Mouse (Mus musculus): ENCODE measurements around the gene Ackr2. TPM values are rescaled to one million over a fixed set of nuclear protein-coding genes. Genes with fewer than 3 reads are reported as not detected.
A peak's percentile ranks its signal among the peaks of the same experiment; 100 is the strongest.

The Ackr2 gene
- polyA plus RNA-seq, 1 experiment: 0.59 TPM

DNA sequence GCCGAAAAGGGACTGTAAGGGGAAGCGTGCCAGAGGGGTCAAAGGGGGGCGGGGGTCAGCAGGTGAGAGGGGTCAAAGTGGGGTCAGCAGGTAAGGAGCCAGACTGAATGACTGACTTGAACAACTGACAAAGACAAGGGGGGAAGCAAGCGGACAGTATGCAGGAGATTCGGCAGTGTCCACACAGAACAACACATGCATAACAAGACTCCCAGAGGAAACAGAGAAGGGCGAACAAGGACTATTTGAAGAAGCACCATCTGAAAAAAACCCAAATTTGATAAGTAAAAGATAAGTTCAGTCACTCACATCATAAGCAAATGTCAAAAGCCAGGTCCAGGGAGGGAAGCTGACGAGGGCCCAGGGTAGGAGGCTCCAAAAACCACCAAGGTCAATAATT lies 29.6 kb downstream of the Ackr2 start:
- no peaks in the 10 kb centered on the region for H3K36me3 ChIP-seq (ENCODE audit: control insufficient read depth, insufficient read depth, low read length)
- H3K27me3 ChIP-seq (ENCODE audit: control insufficient read depth, insufficient read depth, low read length): no peaks in the 10 kb centered on the region
- TF ChIP-seq CTCF (IDR thresholded peaks at IDR 0.05; ENCODE audit: control insufficient read depth, insufficient read depth, insufficient replicate concordance, low read depth, low read length): no peak
- TF ChIP-seq POLR2A (IDR thresholded peaks at IDR 0.05; ENCODE audit: control insufficient read depth, low read depth, low read length): no peak
- no peak overlapping the region for H3K4me3 ChIP-seq (ENCODE audit: control insufficient read depth, low read depth, low read length)
- H3K27ac ChIP-seq (ENCODE audit: control insufficient read depth, insufficient read depth, low read depth, low read length): no peak overlapping the region
- H3K4me1 ChIP-seq (ENCODE audit: control insufficient read depth, insufficient read depth, low read length): no peaks in the 10 kb centered on the region

DNA sequence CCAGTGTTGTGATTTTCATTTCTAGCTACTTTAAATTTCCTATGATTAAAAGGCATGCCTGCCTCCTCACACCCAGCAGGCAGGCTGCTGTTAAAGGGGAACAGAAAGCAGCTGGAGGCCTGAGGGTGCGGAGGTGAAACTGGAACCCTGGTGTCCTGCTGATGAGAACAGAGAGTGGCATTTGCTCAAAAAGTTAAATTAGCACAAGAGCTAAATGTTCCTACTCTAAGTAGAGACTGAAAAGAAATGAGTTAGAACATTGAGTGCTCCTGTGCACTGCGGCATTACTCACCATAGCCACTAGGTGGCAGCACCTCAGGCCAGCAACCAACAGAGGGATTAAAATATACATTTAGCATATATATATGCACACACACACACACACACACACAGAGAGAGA lies 30.3 kb downstream of the Ackr2 start:
- no peaks in the 10 kb centered on the region for H3K4me1 ChIP-seq (ENCODE audit: control insufficient read depth, insufficient read depth, low read length)
- H3K27me3 ChIP-seq (ENCODE audit: control insufficient read depth, insufficient read depth, low read length): no peaks in the 10 kb centered on the region
- H3K36me3 ChIP-seq (ENCODE audit: control insufficient read depth, insufficient read depth, low read length): no peaks in the 10 kb centered on the region
- H3K4me3 ChIP-seq (ENCODE audit: control insufficient read depth, low read depth, low read length): no peak overlapping the region
- peak; percentile 87; the same call in 1 of the 2 replicates for TF ChIP-seq CTCF (IDR thresholded peaks at IDR 0.05; ENCODE audit: control insufficient read depth, insufficient read depth, insufficient replicate concordance, low read depth, low read length)
- TF ChIP-seq POLR2A (IDR thresholded peaks at IDR 0.05; ENCODE audit: control insufficient read depth, low read depth, low read length): no peak
- no peak overlapping the region for H3K27ac ChIP-seq (ENCODE audit: control insufficient read depth, insufficient read depth, low read depth, low read length)

DNA sequence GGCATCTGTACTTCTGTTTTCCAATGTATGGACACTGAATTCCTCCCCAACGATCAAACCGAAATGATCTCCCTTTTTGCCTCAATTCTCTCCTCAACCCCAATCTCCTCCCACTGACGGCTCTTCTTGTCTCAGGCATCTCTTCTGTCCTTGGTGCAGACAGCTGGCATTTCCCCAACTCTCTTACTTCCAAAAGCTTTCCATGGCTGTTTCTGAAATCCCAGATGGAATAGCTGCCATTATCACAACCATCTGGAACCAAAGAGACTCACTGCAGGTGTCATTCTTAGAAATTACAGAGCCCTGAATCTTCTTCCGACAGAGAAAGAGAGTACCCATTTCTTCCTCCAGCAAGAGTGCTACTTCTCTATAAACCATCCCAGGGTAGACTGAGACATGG lies 36.7 kb downstream of the Ackr2 start:
- TF ChIP-seq POLR2A (IDR thresholded peaks at IDR 0.05; ENCODE audit: control insufficient read depth, low read depth, low read length): no peak
- H3K27me3 ChIP-seq (ENCODE audit: control insufficient read depth, insufficient read depth, low read length): no peaks in the 10 kb centered on the region
- H3K27ac ChIP-seq (ENCODE audit: control insufficient read depth, insufficient read depth, low read depth, low read length): no peak overlapping the region

DNA sequence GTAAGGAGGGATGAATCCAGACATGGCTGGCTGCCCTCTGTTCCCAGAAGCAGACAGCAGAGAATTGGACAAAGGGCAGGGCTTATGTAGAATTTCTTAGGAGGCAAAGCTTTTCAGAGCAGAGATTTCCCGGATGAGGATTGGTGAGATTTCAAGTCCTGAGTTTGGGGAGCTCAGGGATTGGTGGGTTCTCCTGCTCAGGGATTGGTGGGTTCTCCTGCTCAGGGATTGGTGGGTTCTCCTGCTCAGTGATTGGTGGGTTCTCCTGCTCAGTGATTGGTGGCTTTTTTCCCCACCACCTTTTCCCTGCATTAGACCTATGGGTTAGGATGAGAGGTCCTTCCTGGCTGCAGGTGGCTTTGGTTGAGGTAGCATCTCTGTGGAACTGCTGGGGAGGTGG lies 38.8 kb downstream of the Ackr2 start:
- Histone ChIP-seq H3K27me3 (ENCODE audit: control insufficient read depth, insufficient read depth, low read length) (no peaks in the 10 kb centered on the region), H3K4me3 (ENCODE audit: control insufficient read depth, low read depth, low read length) (peak overlapping the region; percentile 95), H3K4me1 (ENCODE audit: control insufficient read depth, insufficient read depth, low read length) (peaks cover 12% of the 10 kb centered on the region), H3K36me3 (ENCODE audit: control insufficient read depth, insufficient read depth, low read length) (no peaks in the 10 kb centered on the region; the same call in 1 of the 2 replicates), H3K27ac (ENCODE audit: control insufficient read depth, insufficient read depth, low read depth, low read length) (no peak overlapping the region; the same call in 1 of the 2 replicates)
- TF ChIP-seq POLR2A (IDR thresholded peaks at IDR 0.05; ENCODE audit: control insufficient read depth, low read depth, low read length) (no peak), CTCF (IDR thresholded peaks at IDR 0.05; ENCODE audit: control insufficient read depth, insufficient read depth, insufficient replicate concordance, low read depth, low read length) (no peak)

More for the DNA sequence above, 36.7 kb downstream of the Ackr2 start:
- no peak overlapping the region for H3K4me3 ChIP-seq (ENCODE audit: control insufficient read depth, low read depth, low read length)
- H3K4me1 ChIP-seq (ENCODE audit: control insufficient read depth, insufficient read depth, low read length): peaks cover 12% of the 10 kb centered on the region
- no peaks in the 10 kb centered on the region for H3K36me3 ChIP-seq (ENCODE audit: control insufficient read depth, insufficient read depth, low read length)

DNA sequence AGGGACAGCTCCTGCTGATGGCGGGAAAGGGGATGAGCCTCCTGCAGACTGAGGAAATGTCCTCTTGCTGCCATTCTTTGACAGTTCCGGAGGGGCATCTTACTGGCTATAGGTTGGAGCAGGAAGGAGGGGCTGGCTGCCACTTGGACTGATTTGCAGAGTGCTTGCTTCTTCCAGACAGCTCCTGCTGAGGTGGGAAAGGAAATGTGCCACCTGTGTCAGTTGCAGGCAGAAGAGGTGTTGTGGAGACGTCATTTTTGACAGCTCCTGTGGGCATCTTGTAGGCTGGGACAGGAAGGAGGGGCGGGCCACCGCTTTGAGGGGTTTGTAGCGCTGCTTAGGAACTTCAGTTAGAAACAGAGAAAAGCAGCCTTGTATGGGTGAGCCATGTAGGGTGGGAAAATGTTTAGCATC lies 39.3 kb downstream of the Ackr2 start:
- TF ChIP-seq CTCF (IDR thresholded peaks at IDR 0.05; ENCODE audit: control insufficient read depth, insufficient read depth, insufficient replicate concordance, low read depth, low read length) (no peak), POLR2A (IDR thresholded peaks at IDR 0.05; ENCODE audit: control insufficient read depth, low read depth, low read length) (no peak)
- Histone ChIP-seq H3K36me3 (ENCODE audit: control insufficient read depth, insufficient read depth, low read length) (no peaks in the 10 kb centered on the region; the same call in 1 of the 2 replicates), H3K27ac (ENCODE audit: control insufficient read depth, insufficient read depth, low read depth, low read length) (peak overlapping the region; percentile 16), H3K27me3 (ENCODE audit: control insufficient read depth, insufficient read depth, low read length) (no peaks in the 10 kb centered on the region), H3K4me1 (ENCODE audit: control insufficient read depth, insufficient read depth, low read length) (peaks cover 12% of the 10 kb centered on the region), H3K4me3 (ENCODE audit: control insufficient read depth, low read depth, low read length) (peak overlapping the region; percentile 95)

DNA sequence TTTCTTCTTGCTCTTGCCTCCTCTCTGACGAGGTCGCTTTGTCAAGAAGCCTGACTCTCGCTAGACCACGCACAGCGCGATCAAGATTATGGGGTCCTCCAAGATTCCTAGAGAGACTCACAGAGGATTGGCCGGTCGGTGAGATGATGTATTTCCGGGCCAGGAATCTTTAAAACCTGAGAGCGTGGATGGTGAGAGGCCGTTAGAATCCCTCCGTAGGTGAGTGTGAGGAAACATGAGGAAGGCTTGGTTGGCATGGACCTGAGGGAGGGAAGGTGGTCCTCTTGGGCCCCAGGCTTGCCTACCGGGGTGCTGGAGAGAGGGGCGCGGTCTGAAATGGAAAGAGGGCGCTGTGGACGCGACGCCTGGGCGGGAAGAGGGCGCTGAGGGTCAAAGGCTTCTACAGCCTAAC lies 39.8 kb downstream of the Ackr2 start:
- Histone ChIP-seq H3K4me3 (ENCODE audit: control insufficient read depth, low read depth, low read length) (peak overlapping the region; percentile 95), H3K27ac (ENCODE audit: control insufficient read depth, insufficient read depth, low read depth, low read length) (peak overlapping the region; percentile 90)

DNA sequence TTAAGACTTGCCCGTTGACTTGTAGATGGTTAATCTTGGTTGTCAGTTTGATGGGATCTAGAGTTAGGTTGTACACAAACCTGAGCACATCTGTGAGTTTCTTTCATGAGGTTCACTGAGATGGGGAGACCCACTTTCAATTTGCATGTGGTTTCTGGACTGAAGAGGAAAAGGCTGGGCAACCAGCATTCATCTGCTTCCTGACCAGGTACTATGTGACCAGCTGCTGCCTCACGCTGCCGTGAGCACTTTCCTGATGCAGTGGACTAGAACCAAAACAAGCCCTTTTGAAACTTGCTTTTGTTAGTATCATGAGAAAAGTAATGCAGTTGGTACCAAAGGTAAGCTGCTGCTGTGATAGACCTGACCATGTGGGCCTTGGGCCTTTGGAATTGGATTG lies 44.9 kb downstream of the Ackr2 start:
- H3K36me3 ChIP-seq (ENCODE audit: control insufficient read depth, insufficient read depth, low read length): no peaks in the 10 kb centered on the region; the same call in 1 of the 2 replicates
- no peak overlapping the region for H3K27ac ChIP-seq (ENCODE audit: control insufficient read depth, insufficient read depth, low read depth, low read length)
- TF ChIP-seq CTCF (IDR thresholded peaks at IDR 0.05; ENCODE audit: control insufficient read depth, insufficient read depth, insufficient replicate concordance, low read depth, low read length) (no peak), POLR2A (IDR thresholded peaks at IDR 0.05; ENCODE audit: control insufficient read depth, low read depth, low read length) (no peak)
- H3K27me3 ChIP-seq (ENCODE audit: control insufficient read depth, insufficient read depth, low read length): no peaks in the 10 kb centered on the region
- no peaks in the 10 kb centered on the region; the same call in 1 of the 2 replicates for H3K4me1 ChIP-seq (ENCODE audit: control insufficient read depth, insufficient read depth, low read length)
- no peak overlapping the region for H3K4me3 ChIP-seq (ENCODE audit: control insufficient read depth, low read depth, low read length)

More for the DNA sequence above, 39.8 kb downstream of the Ackr2 start:
- H3K36me3 ChIP-seq (ENCODE audit: control insufficient read depth, insufficient read depth, low read length): no peaks in the 10 kb centered on the region; the same call in 1 of the 2 replicates
- H3K4me1 ChIP-seq (ENCODE audit: control insufficient read depth, insufficient read depth, low read length): peaks cover 12% of the 10 kb centered on the region
- TF ChIP-seq POLR2A (IDR thresholded peaks at IDR 0.05; ENCODE audit: control insufficient read depth, low read depth, low read length) (peak; percentile 90), CTCF (IDR thresholded peaks at IDR 0.05; ENCODE audit: control insufficient read depth, insufficient read depth, insufficient replicate concordance, low read depth, low read length) (no peak)
- H3K27me3 ChIP-seq (ENCODE audit: control insufficient read depth, insufficient read depth, low read length): no peaks in the 10 kb centered on the region

DNA sequence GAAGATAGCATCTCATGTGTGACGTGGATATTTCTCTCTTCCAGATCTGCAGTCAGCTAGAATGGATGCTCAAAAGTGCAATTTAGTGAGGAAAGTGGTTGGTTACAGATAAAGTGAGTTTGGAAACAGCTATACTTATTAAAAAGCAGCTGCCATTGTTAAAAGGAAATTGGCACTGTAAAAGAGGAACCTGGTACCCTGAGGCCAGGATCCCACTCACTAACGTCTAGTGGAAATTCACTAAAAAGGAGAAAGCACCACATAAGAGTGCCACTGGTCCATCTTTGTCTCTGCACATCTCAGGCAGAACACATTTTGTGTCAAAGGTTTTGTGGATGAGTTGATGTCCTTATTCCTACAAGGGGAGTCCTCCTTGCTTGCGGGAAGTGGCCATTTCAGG lies 45.5 kb downstream of the Ackr2 start:
- Histone ChIP-seq H3K4me1 (ENCODE audit: control insufficient read depth, insufficient read depth, low read length) (no peaks in the 10 kb centered on the region), H3K27me3 (ENCODE audit: control insufficient read depth, insufficient read depth, low read length) (no peaks in the 10 kb centered on the region), H3K27ac (ENCODE audit: control insufficient read depth, insufficient read depth, low read depth, low read length) (no peak overlapping the region), H3K36me3 (ENCODE audit: control insufficient read depth, insufficient read depth, low read length) (no peaks in the 10 kb centered on the region; the same call in 1 of the 2 replicates), H3K4me3 (ENCODE audit: control insufficient read depth, low read depth, low read length) (no peak overlapping the region)
- TF ChIP-seq CTCF (IDR thresholded peaks at IDR 0.05; ENCODE audit: control insufficient read depth, insufficient read depth, insufficient replicate concordance, low read depth, low read length): no peak
- TF ChIP-seq POLR2A (IDR thresholded peaks at IDR 0.05; ENCODE audit: control insufficient read depth, low read depth, low read length): no peak
